Mouse (Mus musculus): ENCODE data around the gene Oca2. TPM values are rescaled to one million over a fixed set of nuclear protein-coding genes. Genes with fewer than 3 reads are reported as not detected.
A peak's percentile ranks its signal among the peaks of the same experiment; 100 is the strongest.

Oca2 gene
- total and polyA plus RNA-seq, 3 experiments, result not detected

GRCm38 (mm10) chr7:56348528-56348927, 109.0 kb downstream of the Oca2 start:
- Histone ChIP-seq H3K27me3 (ENCODE audit: control insufficient read depth, insufficient read depth, low read length) (no peaks in the 10 kb centered on the region), H3K36me3 (ENCODE audit: control insufficient read depth, insufficient read depth, low read length) (no peaks in the 10 kb centered on the region), H3K4me1 (ENCODE audit: control insufficient read depth, insufficient read depth, low read length) (no peaks in the 10 kb centered on the region; the same call in 1 of the 2 replicates), H3K27ac (no peak overlapping the region), H3K79me2 (replicated peaks; ENCODE audit: control insufficient read depth, insufficient read depth, low read length) (no peaks in the 10 kb centered on the region), H3K4me3 (no peak overlapping the region), H3K9ac (ENCODE audit: low read depth, low read length) (no peak overlapping the region)
- WGBS, result 27% methylated on average over 3 of the region's 3 CpGs
- no peak for TF ChIP-seq CTCF (IDR thresholded peaks at IDR 0.05)
- TF ChIP-seq EP300 (IDR thresholded peaks at IDR 0.05; ENCODE audit: insufficient read depth, low read depth, low read length), result no peak
- TF ChIP-seq POLR2A (IDR thresholded peaks at IDR 0.05; ENCODE audit: insufficient read depth, low read depth, low read length), result no peak
- intact Hi-C loops (cut with DNase I), result no loop called here
- peak; percentile 20 to 43 for DNase-seq

- intact Hi-C loops (cut with DNase I), result no loop called here
- no peak overlapping the region for H3K9ac ChIP-seq (ENCODE audit: low read depth, low read length)
- TF ChIP-seq EP300 (IDR thresholded peaks at IDR 0.05; ENCODE audit: insufficient read depth, low read depth, low read length), result no peak
- no peak for TF ChIP-seq POLR2A (IDR thresholded peaks at IDR 0.05; ENCODE audit: insufficient read depth, low read depth, low read length)
- no peak for TF ChIP-seq CTCF (IDR thresholded peaks at IDR 0.05)
Observed at GRCm38 (mm10) chr7:56356658-56357342, 117.2 kb downstream of the Oca2 start.

GRCm38 (mm10) chr7:56381750-56382421, 142.3 kb downstream of the Oca2 start:
- no peaks in the 10 kb centered on the region for H3K79me2 ChIP-seq (replicated peaks; ENCODE audit: control insufficient read depth, insufficient read depth, low read length)
- WGBS, result 68% methylated on average over 4 of the region's 4 CpGs
- H3K4me1 ChIP-seq (ENCODE audit: control insufficient read depth, insufficient read depth, low read length), result no peaks in the 10 kb centered on the region
- intact Hi-C loops (cut with DNase I), result no loop called here
- H3K9ac ChIP-seq (ENCODE audit: low read depth, low read length), result no peak overlapping the region
- H3K36me3 ChIP-seq (ENCODE audit: control insufficient read depth, insufficient read depth, low read length), result no peaks in the 10 kb centered on the region
- no peak for DNase-seq
- H3K4me3 ChIP-seq, result no peak overlapping the region
- no peak overlapping the region for H3K27ac ChIP-seq
- no peaks in the 10 kb centered on the region for H3K27me3 ChIP-seq (ENCODE audit: control insufficient read depth, insufficient read depth, low read length)
- TF ChIP-seq POLR2A (IDR thresholded peaks at IDR 0.05; ENCODE audit: insufficient read depth, low read depth, low read length), result no peak
- TF ChIP-seq CTCF (IDR thresholded peaks at IDR 0.05), result no peak
- no peak for TF ChIP-seq EP300 (IDR thresholded peaks at IDR 0.05; ENCODE audit: insufficient read depth, low read depth, low read length)

More at GRCm38 (mm10) chr7:56356658-56357342, 117.2 kb downstream of the Oca2 start:
- no peak for DNase-seq
- Histone ChIP-seq H3K4me1 (ENCODE audit: control insufficient read depth, insufficient read depth, low read length) (no peaks in the 10 kb centered on the region), H3K27me3 (ENCODE audit: control insufficient read depth, insufficient read depth, low read length) (no peaks in the 10 kb centered on the region), H3K36me3 (ENCODE audit: control insufficient read depth, insufficient read depth, low read length) (no peaks in the 10 kb centered on the region), H3K79me2 (replicated peaks; ENCODE audit: control insufficient read depth, insufficient read depth, low read length) (no peaks in the 10 kb centered on the region), H3K4me3 (no peak overlapping the region), H3K27ac (no peak overlapping the region)
- WGBS, result 76% methylated on average over 4 of the region's 4 CpGs

DNA sequence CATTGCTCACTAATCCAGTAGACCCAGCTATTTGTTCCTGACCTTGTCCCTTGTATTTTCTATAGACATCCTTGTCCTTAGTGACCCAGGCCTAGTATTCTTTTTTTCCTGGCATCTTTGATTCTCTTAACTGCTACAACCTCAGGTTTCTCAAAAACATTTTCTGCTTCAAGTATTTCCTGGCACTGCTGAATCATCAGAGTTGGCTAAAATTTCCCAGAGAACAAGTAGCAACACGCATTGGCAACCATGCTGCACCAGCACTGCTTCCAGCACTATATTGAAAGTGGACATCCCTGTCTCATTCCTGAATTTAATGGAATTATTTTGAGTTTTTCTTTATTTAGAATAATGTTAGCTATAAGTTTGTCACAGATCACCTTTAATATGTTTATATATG, 143.1 kb downstream of the Oca2 start:
- no peak for DNase-seq
- H3K4me1 ChIP-seq (ENCODE audit: control insufficient read depth, insufficient read depth, low read length), result no peaks in the 10 kb centered on the region
- H3K4me3 ChIP-seq, result no peak overlapping the region
- no peaks in the 10 kb centered on the region for H3K27me3 ChIP-seq (ENCODE audit: control insufficient read depth, insufficient read depth, low read length)
- WGBS, result 54% methylated on average over 1 of the region's 1 CpGs
- H3K27ac ChIP-seq, result no peak overlapping the region
- no peaks in the 10 kb centered on the region for H3K36me3 ChIP-seq (ENCODE audit: control insufficient read depth, insufficient read depth, low read length)
- intact Hi-C loops (cut with DNase I), result no loop called here
- no peak overlapping the region for H3K9ac ChIP-seq (ENCODE audit: low read depth, low read length)
- no peaks in the 10 kb centered on the region for H3K79me2 ChIP-seq (replicated peaks; ENCODE audit: control insufficient read depth, insufficient read depth, low read length)
- no peak for TF ChIP-seq POLR2A (IDR thresholded peaks at IDR 0.05; ENCODE audit: insufficient read depth, low read depth, low read length)
- TF ChIP-seq CTCF (IDR thresholded peaks at IDR 0.05), result no peak
- no peak for TF ChIP-seq EP300 (IDR thresholded peaks at IDR 0.05; ENCODE audit: insufficient read depth, low read depth, low read length)

DNA sequence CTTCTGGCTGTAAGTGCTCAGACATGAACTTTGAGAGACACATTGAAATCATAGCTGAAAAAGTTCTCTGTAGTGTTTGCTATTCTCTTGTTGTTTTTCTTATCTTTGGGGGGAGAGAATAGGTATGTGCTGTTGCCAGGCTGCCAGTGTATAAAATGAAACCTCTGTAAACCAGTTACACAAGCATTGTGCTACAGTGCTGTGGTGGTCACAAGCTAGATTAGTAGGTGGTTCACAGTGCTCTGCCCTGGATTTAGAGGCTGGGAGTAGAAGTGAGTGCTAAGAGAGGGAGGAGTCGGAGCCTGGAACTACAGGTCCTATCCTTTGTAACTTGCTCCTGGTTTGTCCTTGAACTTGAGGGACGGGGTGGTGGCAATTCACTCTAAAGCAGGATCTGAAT, 148.7 kb downstream of the Oca2 start:
- no peaks in the 10 kb centered on the region for H3K36me3 ChIP-seq (ENCODE audit: control insufficient read depth, insufficient read depth, low read length)
- intact Hi-C loops (cut with DNase I), result no loop called here
- no peaks in the 10 kb centered on the region for H3K4me1 ChIP-seq (ENCODE audit: control insufficient read depth, insufficient read depth, low read length)
- H3K27me3 ChIP-seq (ENCODE audit: control insufficient read depth, insufficient read depth, low read length), result no peaks in the 10 kb centered on the region
- no peak overlapping the region for H3K4me3 ChIP-seq
- no peak overlapping the region for H3K9ac ChIP-seq (ENCODE audit: low read depth, low read length)
- no peaks in the 10 kb centered on the region for H3K79me2 ChIP-seq (replicated peaks; ENCODE audit: control insufficient read depth, insufficient read depth, low read length)
- no peak overlapping the region for H3K27ac ChIP-seq
- 68% methylated on average over 2 of the region's 2 CpGs for WGBS
- no peak for TF ChIP-seq POLR2A (IDR thresholded peaks at IDR 0.05; ENCODE audit: insufficient read depth, low read depth, low read length)
- no peak for TF ChIP-seq CTCF (IDR thresholded peaks at IDR 0.05)
- no peak for TF ChIP-seq EP300 (IDR thresholded peaks at IDR 0.05; ENCODE audit: insufficient read depth, low read depth, low read length)
- no peak for DNase-seq

DNA sequence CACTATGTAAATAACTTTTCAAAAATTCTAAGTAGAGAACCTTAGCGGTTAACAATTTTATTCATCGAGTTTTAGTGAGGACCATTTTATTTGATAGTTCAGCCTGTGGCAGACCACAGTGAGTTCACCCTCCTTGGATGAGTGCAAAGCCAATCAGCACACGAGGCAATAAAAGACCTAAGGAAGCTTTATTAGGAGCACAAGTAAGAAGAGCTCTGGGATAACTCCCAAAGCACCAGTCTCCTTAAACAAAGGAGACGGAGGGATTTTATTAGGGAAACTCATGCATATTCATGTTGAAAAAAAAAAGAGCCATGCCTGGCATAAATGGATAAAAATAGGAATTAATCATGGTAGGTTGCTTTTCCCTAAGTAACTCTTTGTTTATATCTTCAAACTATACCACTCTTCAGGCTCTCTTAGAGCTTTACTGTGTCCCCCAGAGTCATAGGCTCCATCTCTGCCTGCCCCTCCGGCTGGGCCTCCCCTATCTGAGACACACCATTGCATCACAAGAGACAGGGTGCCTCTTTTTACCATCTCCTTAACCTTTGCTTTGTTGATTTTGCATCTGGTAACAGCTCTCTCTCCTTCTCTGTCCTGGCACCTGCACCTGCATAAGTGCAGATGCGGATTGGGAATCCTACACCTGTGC, 178.7 kb downstream of the Oca2 start:
- no peak overlapping the region for H3K9ac ChIP-seq (ENCODE audit: low read depth, low read length)
- H3K27me3 ChIP-seq (ENCODE audit: control insufficient read depth, insufficient read depth, low read length), result no peaks in the 10 kb centered on the region
- WGBS, result 60% methylated on average over 6 of the region's 6 CpGs
- no peaks in the 10 kb centered on the region for H3K4me1 ChIP-seq (ENCODE audit: control insufficient read depth, insufficient read depth, low read length)
- no peak overlapping the region for H3K4me3 ChIP-seq
- H3K79me2 ChIP-seq (replicated peaks; ENCODE audit: control insufficient read depth, insufficient read depth, low read length), result no peaks in the 10 kb centered on the region
- DNase-seq, result no peak
- intact Hi-C loops (cut with DNase I), result no loop called here
- TF ChIP-seq EP300 (IDR thresholded peaks at IDR 0.05; ENCODE audit: insufficient read depth, low read depth, low read length) (no peak), CTCF (IDR thresholded peaks at IDR 0.05) (no peak), POLR2A (IDR thresholded peaks at IDR 0.05; ENCODE audit: insufficient read depth, low read depth, low read length) (no peak)
- no peaks in the 10 kb centered on the region for H3K36me3 ChIP-seq (ENCODE audit: control insufficient read depth, insufficient read depth, low read length)
- H3K27ac ChIP-seq, result no peak overlapping the region

Measured in heart, adult 2 months (tissue).